8 mouse cellular contexts compared by ENCODE assay signal in genomic region chr2:73584645-73585346, GRCm38 (mm10). TPM values are rescaled to one million over a fixed set of nuclear protein-coding genes. Genes with fewer than 3 reads are reported as not detected.
DNase-seq lines count a peak whose midpoint lies in the region; ATAC-seq and TF ChIP-seq lines count a peak whose summit lies in the region.

No protein-coding gene starts in this region.

- peak overlapping the region; percentile 67 for H3K4me2 ChIP-seq in embryonic facial prominence, embryonic 13.5 days
- peak overlapping the region; percentile 71 for H3K4me2 ChIP-seq in heart, embryonic 12.5 days
- peak overlapping the region; percentile 62 for H3K4me2 ChIP-seq in kidney, embryonic 15.5 days
- H3K4me2 ChIP-seq in liver, postnatal 0 days (ENCODE audit: low read depth, low read length), result peak overlapping the region; percentile 68
- peak overlapping the region; percentile 62 for H3K4me2 ChIP-seq in neural tube, embryonic 13.5 days

- H3K4me1 ChIP-seq in embryonic facial prominence, embryonic 13.5 days, result peaks cover 15% of the 10 kb centered on the region
- peaks cover 34% of the 10 kb centered on the region for H3K4me1 ChIP-seq in heart, embryonic 12.5 days (replicated peaks)
- H3K4me1 ChIP-seq in kidney, embryonic 15.5 days, result peaks cover 19% of the 10 kb centered on the region
- no peaks in the 10 kb centered on the region for H3K4me1 ChIP-seq in liver, postnatal 0 days (ENCODE audit: insufficient read depth)
- H3K4me1 ChIP-seq in neural tube, embryonic 13.5 days (replicated peaks), result peaks cover 15% of the 10 kb centered on the region

- no peaks in the 10 kb centered on the region for H3K79me2 ChIP-seq in C2C12 (ENCODE audit: control insufficient read depth, insufficient read depth)

- H3K36me3 ChIP-seq in C2C12 (ENCODE audit: control insufficient read depth, insufficient read depth), result no peaks in the 10 kb centered on the region
- H3K36me3 ChIP-seq in embryonic facial prominence, embryonic 13.5 days, result no peaks in the 10 kb centered on the region
- no peaks in the 10 kb centered on the region for H3K36me3 ChIP-seq in heart, embryonic 12.5 days
- H3K36me3 ChIP-seq in kidney, embryonic 15.5 days, result no peaks in the 10 kb centered on the region
- H3K36me3 ChIP-seq in liver, postnatal 0 days (replicated peaks; ENCODE audit: insufficient read depth, low read length), result no peaks in the 10 kb centered on the region
- no peaks in the 10 kb centered on the region for H3K36me3 ChIP-seq in neural tube, embryonic 13.5 days

- H3K9me3 ChIP-seq in embryonic facial prominence, embryonic 13.5 days, result no peaks in the 10 kb centered on the region
- no peaks in the 10 kb centered on the region for H3K9me3 ChIP-seq in heart, embryonic 12.5 days (replicated peaks)
- no peaks in the 10 kb centered on the region for H3K9me3 ChIP-seq in kidney, embryonic 15.5 days (replicated peaks)
- no peaks in the 10 kb centered on the region for H3K9me3 ChIP-seq in liver, postnatal 0 days (ENCODE audit: low read length)
- no peaks in the 10 kb centered on the region for H3K9me3 ChIP-seq in neural tube, embryonic 13.5 days

- peak; percentile 80 for DNase-seq in adrenal gland, postnatal 25 days
- DNase-seq in liver, postnatal 0 days, result peak; percentile 84
- peak; percentile 63 for DNase-seq in thymus, postnatal 14 days

- 2% methylated on average over 17 of the region's 18 CpGs for WGBS in embryonic facial prominence, embryonic 13.5 days
- 2% methylated on average over 18 of the region's 18 CpGs for WGBS in heart, embryonic 12.5 days
- 3% methylated on average over 16 of the region's 18 CpGs for WGBS in kidney, embryonic 15.5 days
- WGBS in liver, postnatal 0 days (ENCODE audit: insufficient replicate concordance), result 4% methylated on average over 15 of the region's 18 CpGs
- 3% methylated on average over 17 of the region's 18 CpGs for WGBS in neural tube, embryonic 13.5 days

- ATAC-seq in embryonic facial prominence, embryonic 13.5 days (ENCODE audit: insufficient number of reproducible peaks, insufficient read depth, low FRiP score, low TSS enrichment, low read depth), result 0 out of 2 replicates have a peak, but pooled peaks have one; percentile 70
- ATAC-seq in heart, embryonic 12.5 days (ENCODE audit: insufficient number of reproducible peaks, low FRiP score), result peak; percentile 69
- ATAC-seq in kidney, embryonic 15.5 days (replicated peaks; ENCODE audit: low FRiP score), result peak; percentile 90
- peak; percentile 68 for ATAC-seq in liver, postnatal 0 days
- ATAC-seq in neural tube, embryonic 13.5 days (ENCODE audit: low read depth), result peak; percentile 84

- H3K79me3 ChIP-seq in C2C12 (ENCODE audit: low read depth), result no peaks in the 10 kb centered on the region

- TF ChIP-seq CTCF in C2C12 (IDR thresholded peaks at IDR 0.05; ENCODE audit: control insufficient read depth, insufficient read depth, insufficient read length), result peak; percentile 87
- peak; percentile 70 for TF ChIP-seq CTCF in liver, postnatal 0 days (IDR thresholded peaks at IDR 0.05; ENCODE audit: low read depth)

- H3K27ac ChIP-seq in embryonic facial prominence, embryonic 13.5 days, result 0 out of 2 replicates have a peak overlapping the region, but pooled peaks have one; percentile 1
- H3K27ac ChIP-seq in heart, embryonic 12.5 days (ENCODE audit: poor library complexity, severe bottlenecking), result no peak overlapping the region
- 0 out of 2 replicates have a peak overlapping the region, but pooled peaks have one; percentile 19 for H3K27ac ChIP-seq in kidney, embryonic 15.5 days
- no peak overlapping the region for H3K27ac ChIP-seq in liver, postnatal 0 days (ENCODE audit: low read depth)
- H3K27ac ChIP-seq in neural tube, embryonic 13.5 days (replicated peaks), result no peak overlapping the region

- peak overlapping the region; percentile 63 for H3K9ac ChIP-seq in embryonic facial prominence, embryonic 13.5 days
- H3K9ac ChIP-seq in heart, embryonic 12.5 days, result peak overlapping the region; percentile 44
- H3K9ac ChIP-seq in kidney, embryonic 15.5 days, result peak overlapping the region; percentile 30
- peak overlapping the region; percentile 32; the same call in 1 of the 2 replicates for H3K9ac ChIP-seq in liver, postnatal 0 days (replicated peaks)
- peak overlapping the region; percentile 57 for H3K9ac ChIP-seq in neural tube, embryonic 13.5 days

- no peak for TF ChIP-seq EP300 in liver, postnatal 0 days (IDR thresholded peaks at IDR 0.05; ENCODE audit: low read depth)

- no peaks in the 10 kb centered on the region for H3K27me3 ChIP-seq in C2C12 (ENCODE audit: control insufficient read depth, insufficient read depth, insufficient read length)
- peaks cover 24% of the 10 kb centered on the region for H3K27me3 ChIP-seq in embryonic facial prominence, embryonic 13.5 days
- no peaks in the 10 kb centered on the region for H3K27me3 ChIP-seq in heart, embryonic 12.5 days (replicated peaks)
- H3K27me3 ChIP-seq in kidney, embryonic 15.5 days, result peaks cover 4% of the 10 kb centered on the region; the same call in 1 of the 2 replicates
- 0 out of 2 replicates have a peak, but pooled peaks cover 5% of the 10 kb centered on the region for H3K27me3 ChIP-seq in liver, postnatal 0 days (ENCODE audit: insufficient read depth, low read length)
- peaks cover 15% of the 10 kb centered on the region for H3K27me3 ChIP-seq in neural tube, embryonic 13.5 days

- peak overlapping the region; percentile 74 for H3ac ChIP-seq in C2C12 (ENCODE audit: control insufficient read depth, insufficient read length, low read depth)

- H3K4me3 ChIP-seq in C2C12 (ENCODE audit: insufficient read depth, poor library complexity, severe bottlenecking), result peak overlapping the region; percentile 23
- H3K4me3 ChIP-seq in embryonic facial prominence, embryonic 13.5 days, result peak overlapping the region; percentile 46
- peak overlapping the region; percentile 45 for H3K4me3 ChIP-seq in heart, embryonic 12.5 days
- peak overlapping the region; percentile 50 for H3K4me3 ChIP-seq in kidney, embryonic 15.5 days (replicated peaks)
- peak overlapping the region; percentile 37 for H3K4me3 ChIP-seq in liver, postnatal 0 days (ENCODE audit: low read depth, low read length)
- H3K4me3 ChIP-seq in neural tube, embryonic 13.5 days, result peak overlapping the region; percentile 35

TF ChIP-seq in C2C12, 6 proteins besides CTCF, POLR2A, EP300 and RAD21:
- no peak for TF ChIP-seq USF1 (IDR thresholded peaks at IDR 0.05; ENCODE audit: low read depth)
- no peak for TF ChIP-seq MYOD1 (IDR thresholded peaks at IDR 0.05; ENCODE audit: control insufficient read depth, insufficient read length, low read depth)
- TF ChIP-seq MAX (IDR thresholded peaks at IDR 0.05), result no peak
- TF ChIP-seq FOSL1 (IDR thresholded peaks at IDR 0.05; ENCODE audit: insufficient read depth, low read length, poor library complexity, severe bottlenecking), result no peak
- TF ChIP-seq CEBPB (IDR thresholded peaks at IDR 0.05; ENCODE audit: low read depth), result no peak
- TF ChIP-seq MYOG (IDR thresholded peaks at IDR 0.05; ENCODE audit: control insufficient read depth, extremely low read depth, insufficient read length), result no peak

RNA-seq across cellular contexts. Expression of gene Chrna1, which starts 4.7 kb away (rescaled TPM):
- 105 TPM for polyA plus RNA-seq in C2C12 (2012; fragmentation: generic; extraction: Trizol)
- not detected in 2 replicates for total RNA-seq in adrenal gland, postnatal 25 days (2021)
- polyA plus RNA-seq in embryonic facial prominence, embryonic 13.5 days (2015; fragmentation: Nextera tagmentation; extraction: Ambion mirVana), result 1.5 and 3.2 TPM in 2 replicates
- polyA plus RNA-seq in heart, embryonic 12.5 days (2016; fragmentation: Nextera tagmentation; extraction: Ambion mirVana), result 0.06 and 0.14 TPM in 2 replicates
- polyA plus RNA-seq in kidney, embryonic 15.5 days (2015; fragmentation: Nextera tagmentation; extraction: Ambion mirVana), result 1.3 and 1.4 TPM in 2 replicates
- polyA plus RNA-seq in liver, postnatal 0 days (2015; fragmentation: Nextera tagmentation; extraction: Ambion mirVana), result 0.06 and 0.18 TPM in 2 replicates
- polyA plus RNA-seq in neural tube, embryonic 13.5 days (2015; fragmentation: Nextera tagmentation; extraction: Ambion mirVana), result 0.52 and 1.7 TPM in 2 replicates

RNA-seq across cellular contexts. Expression of gene Wipf1, which starts 55.3 kb away (rescaled TPM):
- 16.1 TPM for polyA plus RNA-seq in C2C12 (2012; fragmentation: generic; extraction: Trizol)
- total RNA-seq in adrenal gland, postnatal 25 days (2021), result 14.9 and 17.0 TPM in 2 replicates
- 19.9 and 23.4 TPM in 2 replicates for polyA plus RNA-seq in embryonic facial prominence, embryonic 13.5 days (2015; fragmentation: Nextera tagmentation; extraction: Ambion mirVana)
- polyA plus RNA-seq in heart, embryonic 12.5 days (2016; fragmentation: Nextera tagmentation; extraction: Ambion mirVana), result 7.3 and 8.2 TPM in 2 replicates
- polyA plus RNA-seq in kidney, embryonic 15.5 days (2015; fragmentation: Nextera tagmentation; extraction: Ambion mirVana), result 8.7 and 9.7 TPM in 2 replicates
- polyA plus RNA-seq in liver, postnatal 0 days (2015; fragmentation: Nextera tagmentation; extraction: Ambion mirVana), result 4.3 TPM in 2 replicates
- 3.7 and 4.3 TPM in 2 replicates for polyA plus RNA-seq in neural tube, embryonic 13.5 days (2015; fragmentation: Nextera tagmentation; extraction: Ambion mirVana)

Comparison
In these comparisons a context has a peak if more than half of its experiments do, and no peak if none do; other contexts are left out.
1. H3K27ac ChIP-seq: peak in embryonic facial prominence, embryonic 13.5 days (single experiment) and kidney, embryonic 15.5 days (single experiment); none in heart, embryonic 12.5 days (single experiment), liver, postnatal 0 days (single experiment) and neural tube, embryonic 13.5 days (single experiment).
2. RNA of gene Chrna1, which starts 4.7 kb away (polyA plus RNA-seq): 105 TPM in C2C12 (single experiment); 1.5 to 3.2 TPM in embryonic facial prominence, embryonic 13.5 days, 1.3 to 1.4 TPM in kidney, embryonic 15.5 days, 0.52 to 1.7 TPM in neural tube, embryonic 13.5 days, 0.06 to 0.14 TPM in heart, embryonic 12.5 days and 0.06 to 0.18 TPM in liver, postnatal 0 days; every median in the first group is over 10 times any median in the second.
3. Peak in every context shown above with its lines, with median percentiles within 50 percentile points of each other: H3K4me3 ChIP-seq, DNase-seq, ATAC-seq, H3K4me2 ChIP-seq and H3K9ac ChIP-seq.